Mouse (Mus musculus) left cerebral cortex, adult 2 months (tissue): ENCODE results near the gene Fam76a. TPM values are rescaled to one million over a fixed set of nuclear protein-coding genes. Genes with fewer than 3 reads are reported as not detected.

ENCODE experiments used
- DNase-seq, 2 experiments: peaks; one replicate each; pipeline ENCODE4 v3.0.0; 2021 to 2022; ENCODE audit warnings: low spot score in 2 of 2, mixed read lengths in 1 of 2; ENCODE audit errors: extremely low spot score in 1 of 2
- H3K27ac ChIP-seq: fragments of 200-600 bp; 2 replicates; pipeline ENCODE4 v1.8.1; 2022
- H3K4me3 ChIP-seq: fragments of 200-600 bp; 2 replicates; pipeline ENCODE4 v1.8.1; 2022
- CTCF ChIP-seq: fragments of 200-600 bp; IDR thresholded peaks from 2 replicates; pipeline ENCODE4 v1.8.1; 2022; ENCODE audit warnings: antibody characterized with exemption, mild to moderate bottlenecking, moderate library complexity
- intact Hi-C: fragments of 180-260 bp; cut with DNase I; formaldehyde crosslinking; loops from one replicate; pipeline ENCODE4 v1.15.1; 2025
- long read RNA-seq, 2 experiments: library from polyadenylated mRNA; stranded (forward); transcript quantifications; one replicate each; pipeline ENCODE4 v2.0.0; 2021; ENCODE audit warnings: borderline mapping rate in 2 of 2
- total RNA-seq, 2 experiments: library from RNA; stranded (reverse); gene quantifications; 2 replicates each; pipeline ENCODE4 v1.2.3; 2021

The Fam76a gene
- 10 to 100 TPM; 47.6 to 49.9 TPM for total RNA-seq
- long read RNA-seq, experiment 1, transcript Fam76a-201 (9 exons, 3,053 nt): major isoform, 45 of 52 reads
- long read RNA-seq, experiment 1, partial matches to known transcripts: 1 of 52 reads
- long read RNA-seq, experiment 1, other reads (novel, unspliced or antisense): 2 of 52 reads
- long read RNA-seq, experiment 2, transcript Fam76a-201 (9 exons, 3,053 nt): major isoform, 34 of 38 reads
- long read RNA-seq, experiment 2, partial matches to known transcripts: 1 of 38 reads
- long read RNA-seq, experiment 2, other reads (novel, unspliced or antisense): 2 of 38 reads

GRCm38 (mm10) chr4:132922558-132923008 is at the start of gene Fam76a:
Gene Fam76a, minus strand, starts transcription at chr4:132922558.
- Histone ChIP-seq H3K4me3 (peak within 1 kb of the TSS; percentile 92), H3K27ac (peak within 1 kb of the TSS; percentile 99)
- DNase-seq: peak; percentile 100
- TF ChIP-seq CTCF: no peak
- intact Hi-C loops: loop anchor here (2.0 to 10.0 kb wide), 4 partner anchors 38 to 388 kb away; partner anchors contain the start of genes Atpif1, Dnajc8, Ppp1r8 and Rpa2

GRCm38 (mm10) chr4:132972101-132972500 is 49.7 kb upstream of the Fam76a start:
- TF ChIP-seq CTCF: no peak
- intact Hi-C loops: no loop called here
- Histone ChIP-seq H3K27ac (no peak overlapping the region), H3K4me3 (no peak overlapping the region)
- DNase-seq: no peak

- intact Hi-C loops: no loop called here
- DNase-seq: no peak
- Histone ChIP-seq H3K27ac (no peak overlapping the region), H3K4me3 (no peak overlapping the region)
- no peak for TF ChIP-seq CTCF
Measured at GRCm38 (mm10) chr4:132971601-132972000, 49.2 kb upstream of the Fam76a start.

- Histone ChIP-seq H3K4me3 (no peak overlapping the region), H3K27ac (no peak overlapping the region)
- no peak for DNase-seq
- intact Hi-C loops: no loop called here
- TF ChIP-seq CTCF: no peak
Measured at GRCm38 (mm10) chr4:132968105-132968938, 46.0 kb upstream of the Fam76a start.

- no peak for DNase-seq
- intact Hi-C loops: no loop called here
- Histone ChIP-seq H3K4me3 (no peak overlapping the region), H3K27ac (no peak overlapping the region)
- no peak for TF ChIP-seq CTCF
Measured at GRCm38 (mm10) chr4:132964473-132964872, 42.1 kb upstream of the Fam76a start.

GRCm38 (mm10) chr4:132964064-132964463 is 41.7 kb upstream of the Fam76a start:
- Histone ChIP-seq H3K4me3 (no peak overlapping the region), H3K27ac (no peak overlapping the region)
- intact Hi-C loops: no loop called here
- no peak for TF ChIP-seq CTCF
- no peak for DNase-seq

- no peak for TF ChIP-seq CTCF
- DNase-seq: no peak
- Histone ChIP-seq H3K27ac (no peak overlapping the region), H3K4me3 (no peak overlapping the region)
- intact Hi-C loops: no loop called here
Measured at GRCm38 (mm10) chr4:132963436-132963835, 41.1 kb upstream of the Fam76a start.

GRCm38 (mm10) chr4:132962628-132963027 is 40.3 kb upstream of the Fam76a start:
- DNase-seq: no peak
- no peak for TF ChIP-seq CTCF
- Histone ChIP-seq H3K27ac (no peak overlapping the region), H3K4me3 (no peak overlapping the region)
- intact Hi-C loops: no loop called here

GRCm38 (mm10) chr4:132961866-132962265 is 39.5 kb upstream of the Fam76a start:
- DNase-seq: no peak
- Histone ChIP-seq H3K4me3 (no peak overlapping the region), H3K27ac (no peak overlapping the region)
- TF ChIP-seq CTCF: no peak
- intact Hi-C loops: no loop called here

- H3K27ac ChIP-seq: 0 out of 2 replicates have a peak overlapping the region, but pooled peaks have one; percentile 6
- no peak for TF ChIP-seq CTCF
- H3K4me3 ChIP-seq: no peak overlapping the region
- intact Hi-C loops: no loop called here
- no peak for DNase-seq
Measured at GRCm38 (mm10) chr4:132960864-132961639, 38.7 kb upstream of the Fam76a start.

- intact Hi-C loops: no loop called here
- H3K4me3 ChIP-seq: no peak overlapping the region
- DNase-seq: no peak
- no peak overlapping the region; the same call in 1 of the 2 replicates for H3K27ac ChIP-seq
- no peak for TF ChIP-seq CTCF
Measured at GRCm38 (mm10) chr4:132960313-132960712, 38.0 kb upstream of the Fam76a start.

- TF ChIP-seq CTCF: no peak
- no peak for DNase-seq
- H3K27ac ChIP-seq: peak overlapping the region; percentile 77
- intact Hi-C loops: no loop called here
- no peak overlapping the region for H3K4me3 ChIP-seq
Measured at GRCm38 (mm10) chr4:132959679-132960045, 37.3 kb upstream of the Fam76a start.
